Mouse (Mus musculus) myocyte (in vitro differentiated cells): ENCODE results near the gene Pakap.

Experiments
- CEBPB ChIP-seq: IDR thresholded peaks from 2 replicates; pipeline ENCODE4 v1.6.1; 2011; ENCODE audit warnings: mild to moderate bottlenecking, moderate library complexity; ENCODE audit not compliant: poor library complexity, insufficient read depth, severe bottlenecking
- E2F4 ChIP-seq: IDR thresholded peaks from one replicate; pipeline ENCODE4 v1.6.1; 2011; ENCODE audit warnings: mild to moderate bottlenecking, control low read depth, moderate library complexity; ENCODE audit not compliant: insufficient read depth
- MAX ChIP-seq: IDR thresholded peaks from one replicate; pipeline ENCODE4 v1.6.1; 2011; ENCODE audit warnings: low read depth, mild to moderate bottlenecking, control low read depth
- MYOD1 ChIP-seq, 3 experiments: IDR thresholded peaks; one replicate each; pipeline ENCODE4 v1.6.1; 2011; ENCODE audit warnings: control low read depth in 2 of 3, low read depth in 2 of 3, mild to moderate bottlenecking in 2 of 3, moderate library complexity in 1 of 3; ENCODE audit not compliant: insufficient read length in 2 of 3, control insufficient read depth in 1 of 3
- MYOG ChIP-seq, 3 experiments: IDR thresholded peaks; one replicate each; pipeline ENCODE4 v1.6.1; 2011; ENCODE audit warnings: control low read depth in 2 of 3, low read depth in 2 of 3, mild to moderate bottlenecking in 2 of 3; ENCODE audit not compliant: insufficient read length in 2 of 3, control insufficient read depth in 1 of 3, insufficient read depth in 1 of 3
- POLR2A ChIP-seq: IDR thresholded peaks from one replicate; pipeline ENCODE4 v1.6.1; 2011; ENCODE audit warnings: low read depth, mild to moderate bottlenecking, control low read depth, moderate library complexity; ENCODE audit not compliant: insufficient read length
- USF1 ChIP-seq: IDR thresholded peaks from one replicate; pipeline ENCODE4 v1.6.1; 2011; ENCODE audit warnings: low read depth, mild to moderate bottlenecking, control low read depth, moderate library complexity

GRCm38 (mm10) chr4:57846381-57846990, 278.5 kb downstream of the Pakap start:
- TF ChIP-seq MYOG (IDR thresholded peaks at IDR 0.05; ENCODE audit: control insufficient read depth in 1 of 3, insufficient read depth in 1 of 3, insufficient read length in 2 of 3, low read depth in 2 of 3), result no peak
- TF ChIP-seq USF1, result no peak
- no peak for TF ChIP-seq POLR2A
- TF ChIP-seq MAX, result no peak
- no peak for TF ChIP-seq E2F4
- TF ChIP-seq MYOD1 (IDR thresholded peaks at IDR 0.05; ENCODE audit: control insufficient read depth in 1 of 3, insufficient read length in 2 of 3, low read depth in 2 of 3), result no peak
- TF ChIP-seq CEBPB, result no peak
